Mouse (Mus musculus): ENCODE data around the gene Gna15.

Gene Gna15

GRCm38 (mm10) chr10:81536734-81537133 lies 12.7 kb upstream of the Gna15 start:
- in situ Hi-C loops (cut with MboI; ENCODE audit: unreplicated experiment in 2 of 2): loop anchor here in 1 of 2 experiments (5.0 kb wide), 1 partner anchor 34 kb away; the partner anchor contains the start of gene S1pr4

- in situ Hi-C loops (cut with MboI; ENCODE audit: unreplicated experiment in 2 of 2): loop anchor here (5.0 kb wide), 2 partner anchors 33 to 138 kb away; partner anchors contain the start of gene S1pr4 (in 1 of the 2)
Observed at GRCm38 (mm10) chr10:81534826-81535225, 10.8 kb upstream of the Gna15 start.

GRCm38 (mm10) chr10:81526779-81527178 lies 2.8 kb upstream of the Gna15 start:
- in situ Hi-C loops (cut with MboI; ENCODE audit: unreplicated experiment in 2 of 2): loop anchor here in 1 of 2 experiments (5.0 kb wide), 1 partner anchor 44 kb away; the partner anchor contains the start of gene Celf5

GRCm38 (mm10) chr10:81525017-81525694 lies 1.1 kb upstream of the Gna15 start:
- in situ Hi-C loops (cut with MboI; ENCODE audit: unreplicated experiment in 2 of 2): loop anchor here in 1 of 2 experiments (5.0 kb wide), 1 partner anchor 43 kb away; the partner anchor contains the start of gene Celf5

GRCm38 (mm10) chr10:81523570-81523969 lies 455 bp downstream of the Gna15 start:
- in situ Hi-C loops (cut with MboI; ENCODE audit: unreplicated experiment in 2 of 2): no loop called here

GRCm38 (mm10) chr10:81523142-81523541 lies 883 bp downstream of the Gna15 start:
- in situ Hi-C loops (cut with MboI; ENCODE audit: unreplicated experiment in 2 of 2): no loop called here

GRCm38 (mm10) chr10:81519978-81520365 lies 4.1 kb downstream of the Gna15 start:
- in situ Hi-C loops (cut with MboI; ENCODE audit: unreplicated experiment in 2 of 2): no loop called here

- in situ Hi-C loops (cut with MboI; ENCODE audit: unreplicated experiment in 2 of 2): no loop called here
Observed at GRCm38 (mm10) chr10:81519227-81519977, 4.6 kb downstream of the Gna15 start.

- in situ Hi-C loops (cut with MboI; ENCODE audit: unreplicated experiment in 2 of 2): no loop called here
Observed at GRCm38 (mm10) chr10:81518546-81518945, 5.5 kb downstream of the Gna15 start.

- in situ Hi-C loops (cut with MboI; ENCODE audit: unreplicated experiment in 2 of 2): no loop called here
Observed at GRCm38 (mm10) chr10:81517227-81517626, 6.8 kb downstream of the Gna15 start.

GRCm38 (mm10) chr10:81513798-81514197 lies 10.2 kb downstream of the Gna15 start:
- in situ Hi-C loops (cut with MboI; ENCODE audit: unreplicated experiment in 2 of 2): no loop called here

- in situ Hi-C loops (cut with MboI; ENCODE audit: unreplicated experiment in 2 of 2): no loop called here
Observed at GRCm38 (mm10) chr10:81510246-81510810, 13.7 kb downstream of the Gna15 start.

- in situ Hi-C loops (cut with MboI; ENCODE audit: unreplicated experiment in 2 of 2): no loop called here
Observed at GRCm38 (mm10) chr10:81507691-81508489, 16.1 kb downstream of the Gna15 start.

GRCm38 (mm10) chr10:81507095-81507494 lies 16.9 kb downstream of the Gna15 start:
- in situ Hi-C loops (cut with MboI; ENCODE audit: unreplicated experiment in 2 of 2): no loop called here

GRCm38 (mm10) chr10:81505016-81505664 lies 18.9 kb downstream of the Gna15 start:
- in situ Hi-C loops (cut with MboI; ENCODE audit: unreplicated experiment in 2 of 2): no loop called here

- in situ Hi-C loops (cut with MboI; ENCODE audit: unreplicated experiment in 2 of 2): loop anchor here in 1 of 2 experiments (5.0 kb wide), 1 partner anchor 35 kb away; no protein-coding TSS in a partner anchor
Observed at GRCm38 (mm10) chr10:81502658-81503057, 21.4 kb downstream of the Gna15 start.

GRCm38 (mm10) chr10:81501863-81502262 lies 22.2 kb downstream of the Gna15 start:
- in situ Hi-C loops (cut with MboI; ENCODE audit: unreplicated experiment in 2 of 2): loop anchor here in 1 of 2 experiments (5.0 kb wide), 1 partner anchor 35 kb away; no protein-coding TSS in a partner anchor

- in situ Hi-C loops (cut with MboI; ENCODE audit: unreplicated experiment in 2 of 2): loop anchor here in 1 of 2 experiments (5.0 kb wide), 1 partner anchor 37 kb away; no protein-coding TSS in a partner anchor
Observed at GRCm38 (mm10) chr10:81500032-81500431, 24.0 kb downstream of the Gna15 start, which contains the start of gene S1pr4. S1pr4 (minus strand) TSS chr10:81500132.

- in situ Hi-C loops (cut with MboI; ENCODE audit: unreplicated experiment in 2 of 2): loop anchor here (5.0 to 25.0 kb wide), 4 partner anchors 48 to 675 kb away; partner anchors contain the start of genes BC025920 (in 1 of the 2) and Gna11 (in 1 of the 2)
Observed at GRCm38 (mm10) chr10:81499250-81499901, 24.6 kb downstream of the Gna15 start.

All from v-Abl transformed pro-B cells (cell line).